Mouse (Mus musculus): ENCODE results near the gene Anapc11. TPM values are rescaled to one million over a fixed set of nuclear protein-coding genes. Genes with fewer than 3 reads are reported as not detected.

Anapc11 gene
- total RNA-seq, 2 experiments from 2014 or later = 25.7 to 67.6 TPM

- peak; percentile 26; the same call in 1 of the 2 replicates for ATAC-seq (replicated peaks; ENCODE audit: poor library complexity)
Observed at GRCm38 (mm10) chr11:120648001-120648476, 49.8 kb downstream of the Anapc11 start, which contains the start of gene Myadml2. Gene Myadml2 (minus strand): TSS chr11:120648158.

DNA sequence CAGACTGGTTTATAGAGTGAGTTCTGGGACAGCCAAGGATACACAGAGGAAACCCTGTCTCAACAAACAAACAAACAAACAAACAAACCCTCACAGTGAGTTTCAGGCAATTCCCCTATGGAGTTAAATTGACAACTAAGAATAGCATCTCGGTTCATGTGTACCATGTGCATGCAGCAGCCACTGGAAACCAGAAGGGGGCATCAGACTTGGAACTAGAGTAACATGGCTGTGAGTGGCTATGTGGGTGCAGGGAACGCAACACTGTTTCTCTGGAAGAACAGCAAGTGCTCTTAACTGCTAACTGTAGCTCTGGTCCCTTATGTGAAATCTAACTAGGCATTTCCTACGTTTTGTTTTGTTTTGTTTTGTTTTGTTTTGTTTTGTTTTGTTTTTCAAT, 53.7 kb downstream of the Anapc11 start:
- peak; percentile 51; the same call in 1 of the 2 replicates for ATAC-seq (replicated peaks; ENCODE audit: poor library complexity)

DNA sequence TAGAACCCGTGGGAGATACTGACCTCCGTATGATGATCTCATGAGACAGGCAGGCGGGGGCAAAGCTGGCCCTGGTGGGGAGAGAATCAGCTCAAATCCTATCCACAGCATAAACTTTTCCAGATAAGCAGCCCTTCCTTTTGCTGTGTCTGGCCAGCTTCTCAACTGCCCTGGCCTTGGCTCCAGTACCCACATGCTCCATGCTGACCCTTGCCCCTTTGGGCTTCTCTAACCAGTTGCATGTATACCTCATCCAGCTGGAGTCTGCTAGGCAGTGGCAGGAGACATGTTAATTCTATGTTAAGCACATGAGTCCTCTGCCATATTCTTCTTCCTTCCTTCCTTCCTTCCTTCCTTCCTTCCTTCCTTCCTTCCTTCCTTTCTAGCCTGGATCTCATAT, 56.5 kb downstream of the Anapc11 start:
- ATAC-seq (replicated peaks; ENCODE audit: poor library complexity) = no peak

GRCm38 (mm10) chr11:120657301-120657700, 59.1 kb downstream of the Anapc11 start:
- no peak for ATAC-seq (replicated peaks; ENCODE audit: poor library complexity)

Other genes starting within 250 kb of the Anapc11 start
Only the 30 nearest of the 35 such genes appear.
- 37.2 and 41.0 TPM in 2 replicates for gene Nploc4, start 160.7 kb upstream of the Anapc11 start, total RNA-seq (2015)
- 34.3 and 35.4 TPM in 2 replicates for gene Nploc4, start 160.7 kb upstream of the Anapc11 start, total RNA-seq (2017)
- not detected in 2 replicates for gene Tspan10, start 155.8 kb upstream of the Anapc11 start, total RNA-seq (2015)
- not detected in 2 replicates for gene Tspan10, start 155.8 kb upstream of the Anapc11 start, total RNA-seq (2017)
- 0.27 and 0.32 TPM in 2 replicates for gene Pde6g, start 144.9 kb upstream of the Anapc11 start, total RNA-seq (2015)
- gene Pde6g, start 144.9 kb upstream of the Anapc11 start, total RNA-seq (2017) = not detected in 2 replicates
- 10.4 and 10.7 TPM in 2 replicates for gene Oxld1, start 140.4 kb upstream of the Anapc11 start, total RNA-seq (2015)
- 9.7 and 14.8 TPM in 2 replicates for gene Oxld1, start 140.4 kb upstream of the Anapc11 start, total RNA-seq (2017)
- gene Ccdc137, start 140.3 kb upstream of the Anapc11 start, total RNA-seq (2015) = 24.9 and 27.2 TPM in 2 replicates
- 57.1 and 58.3 TPM in 2 replicates for gene Ccdc137, start 140.3 kb upstream of the Anapc11 start, total RNA-seq (2017)
- 13.8 and 19.8 TPM in 2 replicates for gene Arl16, start 130.8 kb upstream of the Anapc11 start, total RNA-seq (2015)
- 18.8 and 20.2 TPM in 2 replicates for gene Arl16, start 130.8 kb upstream of the Anapc11 start, total RNA-seq (2017)
- 107 and 121 TPM in 2 replicates for gene Mrpl12, start 113.8 kb upstream of the Anapc11 start, total RNA-seq (2015)
- 136 and 142 TPM in 2 replicates for gene Mrpl12, start 113.8 kb upstream of the Anapc11 start, total RNA-seq (2017)
- 11.9 and 14.4 TPM in 2 replicates for gene Slc25a10, start 106.6 kb upstream of the Anapc11 start, total RNA-seq (2015)
- 16.2 and 19.7 TPM in 2 replicates for gene Slc25a10, start 106.6 kb upstream of the Anapc11 start, total RNA-seq (2017)
- gene Gcgr, start 67.7 kb upstream of the Anapc11 start, total RNA-seq (2015) = not detected in 2 replicates
- gene Gcgr, start 67.7 kb upstream of the Anapc11 start, total RNA-seq (2017) = not detected in 2 replicates
- 71.6 and 75.3 TPM in 2 replicates for gene Mcrip1, start 48.7 kb upstream of the Anapc11 start, total RNA-seq (2015)
- gene Mcrip1, start 48.7 kb upstream of the Anapc11 start, total RNA-seq (2017) = 24.2 and 25.8 TPM in 2 replicates
- gene Ppp1r27, start 47.3 kb upstream of the Anapc11 start, total RNA-seq (2015) = not detected in 2 replicates
- gene Ppp1r27, start 47.3 kb upstream of the Anapc11 start, total RNA-seq (2017) = 1.3 TPM in 1 of 2 replicates, not detected in the other
- 669 and 748 TPM in 2 replicates for gene P4hb, start 25.2 kb upstream of the Anapc11 start, total RNA-seq (2015)
- gene P4hb, start 25.2 kb upstream of the Anapc11 start, total RNA-seq (2017) = 1,254 and 1,320 TPM in 2 replicates
- gene Arhgdia, start 16.8 kb upstream of the Anapc11 start, total RNA-seq (2015) = 401 and 420 TPM in 2 replicates
- 177 and 193 TPM in 2 replicates for gene Arhgdia, start 16.8 kb upstream of the Anapc11 start, total RNA-seq (2017)
- gene Alyref, start 56 bp upstream of the Anapc11 start, total RNA-seq (2015) = 197 and 227 TPM in 2 replicates
- gene Alyref, start 56 bp upstream of the Anapc11 start, total RNA-seq (2017) = 266 and 298 TPM in 2 replicates
- 0.59 TPM in 1 of 2 replicates, not detected in the other for gene Npb, start 10.1 kb downstream of the Anapc11 start, total RNA-seq (2015)
- gene Npb, start 10.1 kb downstream of the Anapc11 start, total RNA-seq (2017) = not detected in 2 replicates
- gene Pcyt2, start 19.5 kb downstream of the Anapc11 start, total RNA-seq (2015) = 15.9 and 20.2 TPM in 2 replicates
- gene Pcyt2, start 19.5 kb downstream of the Anapc11 start, total RNA-seq (2017) = 23.8 and 24.5 TPM in 2 replicates
- gene Sirt7, start 26.8 kb downstream of the Anapc11 start, total RNA-seq (2015) = 22.9 and 24.2 TPM in 2 replicates
- gene Sirt7, start 26.8 kb downstream of the Anapc11 start, total RNA-seq (2017) = 60.4 and 63.4 TPM in 2 replicates
- 15.0 and 16.4 TPM in 2 replicates for gene Mafg, start 35.2 kb downstream of the Anapc11 start, total RNA-seq (2015)
- gene Mafg, start 35.2 kb downstream of the Anapc11 start, total RNA-seq (2017) = 24.2 and 29.5 TPM in 2 replicates
- gene Pycr1, start 45.3 kb downstream of the Anapc11 start, total RNA-seq (2015) = 9.8 and 10.3 TPM in 2 replicates
- 5.1 and 6.2 TPM in 2 replicates for gene Pycr1, start 45.3 kb downstream of the Anapc11 start, total RNA-seq (2017)
- 1.3 and 1.5 TPM in 2 replicates for gene Myadml2, start 49.7 kb downstream of the Anapc11 start, total RNA-seq (2015)
- gene Myadml2, start 49.7 kb downstream of the Anapc11 start, total RNA-seq (2017) = 4.0 TPM in 1 of 2 replicates, not detected in the other
- gene Notum, start 62.8 kb downstream of the Anapc11 start, total RNA-seq (2015) = not detected in 2 replicates
- not detected in 2 replicates for gene Notum, start 62.8 kb downstream of the Anapc11 start, total RNA-seq (2017)
- 39.6 and 54.6 TPM in 2 replicates for gene Aspscr1, start 74.6 kb downstream of the Anapc11 start, total RNA-seq (2015)
- 33.7 and 46.6 TPM in 2 replicates for gene Aspscr1, start 74.6 kb downstream of the Anapc11 start, total RNA-seq (2017)
- 116 and 136 TPM in 2 replicates for gene Cenpx, start 115.3 kb downstream of the Anapc11 start, total RNA-seq (2015)
- 100 and 106 TPM in 2 replicates for gene Cenpx, start 115.3 kb downstream of the Anapc11 start, total RNA-seq (2017)
- gene Lrrc45, start 115.5 kb downstream of the Anapc11 start, total RNA-seq (2015) = 10.6 and 11.0 TPM in 2 replicates
- 37.6 and 42.3 TPM in 2 replicates for gene Lrrc45, start 115.5 kb downstream of the Anapc11 start, total RNA-seq (2017)
- 0.44 and 0.76 TPM in 2 replicates for gene Rac3, start 123.0 kb downstream of the Anapc11 start, total RNA-seq (2015)
- 0.25 TPM in 1 of 2 replicates, not detected in the other for gene Rac3, start 123.0 kb downstream of the Anapc11 start, total RNA-seq (2017)
- 16.3 and 18.7 TPM in 2 replicates for gene Dcxr, start 128.9 kb downstream of the Anapc11 start, total RNA-seq (2015)
- gene Dcxr, start 128.9 kb downstream of the Anapc11 start, total RNA-seq (2017) = 16.5 and 17.1 TPM in 2 replicates
- gene Cbr2, start 133.7 kb downstream of the Anapc11 start, total RNA-seq (2015) = not detected in 2 replicates
- gene Cbr2, start 133.7 kb downstream of the Anapc11 start, total RNA-seq (2017) = 1.3 TPM in 1 of 2 replicates, not detected in the other
- gene Hmga1b, start 164.4 kb downstream of the Anapc11 start, total RNA-seq (2015) = 28.6 and 31.3 TPM in 2 replicates
- gene Hmga1b, start 164.4 kb downstream of the Anapc11 start, total RNA-seq (2017) = 20.6 and 25.8 TPM in 2 replicates
- 11.6 and 12.2 TPM in 2 replicates for gene Rfng, start 185.8 kb downstream of the Anapc11 start, total RNA-seq (2015)
- gene Rfng, start 185.8 kb downstream of the Anapc11 start, total RNA-seq (2017) = 2.7 and 5.2 TPM in 2 replicates
- gene Gps1, start 185.9 kb downstream of the Anapc11 start, total RNA-seq (2015) = 81.2 and 99.9 TPM in 2 replicates
- gene Gps1, start 185.9 kb downstream of the Anapc11 start, total RNA-seq (2017) = 90.0 and 93.4 TPM in 2 replicates

All from megakaryocyte progenitor cell, adult 5-6 weeks (primary cell).